Mouse (Mus musculus): ENCODE measurements around the gene Uck2.

The Uck2 gene

DNA sequence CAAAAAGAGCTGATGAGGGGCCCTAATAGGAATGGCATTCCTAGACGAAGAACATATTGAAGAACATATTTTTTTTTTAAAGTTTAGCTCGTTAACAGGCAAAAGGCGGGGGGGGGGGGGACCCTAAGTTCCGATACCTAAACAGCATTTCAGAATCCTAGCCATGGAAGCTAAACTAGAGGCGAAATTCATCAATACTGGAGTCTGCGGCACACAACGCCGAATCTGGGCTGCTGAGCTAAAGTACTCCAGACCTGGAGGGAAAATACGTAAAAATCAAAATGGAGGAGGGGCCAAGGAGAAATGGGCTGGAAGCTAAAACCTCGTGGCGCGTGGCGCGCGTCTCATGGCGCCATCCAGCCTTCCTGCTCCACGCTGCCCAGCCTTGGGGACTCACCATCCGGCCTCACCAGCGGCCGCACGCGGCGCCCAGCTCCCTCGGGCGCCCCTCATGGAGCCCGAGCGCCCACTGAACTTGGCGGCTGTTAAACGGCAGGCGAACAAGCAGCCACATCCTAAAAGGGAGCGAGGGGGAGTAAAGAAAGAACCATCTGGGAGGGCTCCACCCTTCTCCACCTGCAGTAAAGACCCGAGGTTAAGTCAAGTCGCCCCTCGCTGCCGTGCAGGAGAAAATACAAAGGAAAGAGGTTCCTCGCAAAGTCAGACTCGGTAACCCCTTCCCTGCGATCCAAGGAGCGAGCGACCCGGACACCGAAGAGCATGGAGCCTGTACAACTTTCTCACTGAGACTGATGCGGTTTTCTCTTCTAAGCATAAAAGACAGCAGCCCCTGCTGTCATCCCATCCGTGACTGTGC is 1.5 kb downstream of the Uck2 start:
- DNase-seq (ENCODE audit: low read depth, low spot score), result peak; percentile 79

DNA sequence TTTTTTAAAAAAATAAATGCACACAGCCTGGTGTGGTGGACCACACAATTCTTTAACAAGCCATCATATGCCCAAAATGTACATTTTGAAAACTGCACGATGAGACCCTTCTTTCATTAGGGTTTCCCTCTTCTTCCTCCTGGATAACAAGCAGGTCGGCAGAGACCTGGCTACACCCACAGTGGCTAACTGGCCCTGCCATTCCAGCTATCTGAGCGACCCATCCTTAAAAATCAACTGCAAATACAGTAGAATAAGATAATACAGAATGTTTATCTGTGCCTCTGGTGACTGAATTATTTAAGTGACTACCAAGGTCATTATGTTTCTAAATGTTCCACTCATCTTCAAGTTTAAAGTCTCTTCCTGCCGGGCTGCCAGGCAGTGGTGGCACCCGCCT is 2.4 kb downstream of the Uck2 start:
- DNase-seq (ENCODE audit: low read depth, low spot score), result no peak

DNA sequence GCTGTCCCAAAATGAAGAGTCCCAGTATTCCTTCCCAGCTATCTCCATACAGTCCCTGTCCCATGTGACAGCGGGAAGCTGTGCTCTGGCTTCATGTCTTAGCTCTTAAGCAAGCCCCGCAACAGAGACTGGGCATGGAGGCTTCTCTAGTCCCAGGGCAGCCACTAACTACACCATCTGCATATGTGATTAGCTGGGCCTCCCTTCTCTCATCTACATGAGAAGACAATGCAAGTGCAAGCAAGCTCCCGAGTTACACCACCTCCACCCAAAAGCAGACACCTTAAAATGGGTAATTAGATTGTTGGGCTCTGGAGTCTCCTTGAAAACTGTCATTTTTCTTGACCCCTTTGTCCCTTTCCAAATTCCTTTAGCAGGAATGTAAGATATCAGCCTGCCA is 3.0 kb downstream of the Uck2 start:
- DNase-seq (ENCODE audit: low read depth, low spot score), result no peak

DNA sequence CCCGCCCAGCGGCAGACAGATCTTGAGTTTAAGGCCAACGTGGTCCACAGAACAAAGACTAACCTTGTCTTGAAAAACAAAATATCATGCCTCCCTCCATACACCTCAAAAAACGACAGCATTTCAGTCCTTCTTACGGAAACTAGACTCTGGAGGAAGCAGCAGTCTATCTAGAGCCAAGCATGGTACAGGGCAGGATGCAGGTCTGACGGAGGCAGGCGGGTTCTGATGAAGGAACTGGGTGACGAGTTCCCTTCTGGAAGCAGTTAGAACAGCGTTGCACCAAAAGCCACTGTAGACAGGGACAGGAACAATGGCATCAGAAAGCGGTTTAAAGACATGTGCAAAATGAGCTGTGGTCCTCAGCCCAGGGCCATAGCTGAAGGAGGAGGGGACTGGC is 5.1 kb downstream of the Uck2 start:
- no peak for DNase-seq (ENCODE audit: low read depth, low spot score)

DNA sequence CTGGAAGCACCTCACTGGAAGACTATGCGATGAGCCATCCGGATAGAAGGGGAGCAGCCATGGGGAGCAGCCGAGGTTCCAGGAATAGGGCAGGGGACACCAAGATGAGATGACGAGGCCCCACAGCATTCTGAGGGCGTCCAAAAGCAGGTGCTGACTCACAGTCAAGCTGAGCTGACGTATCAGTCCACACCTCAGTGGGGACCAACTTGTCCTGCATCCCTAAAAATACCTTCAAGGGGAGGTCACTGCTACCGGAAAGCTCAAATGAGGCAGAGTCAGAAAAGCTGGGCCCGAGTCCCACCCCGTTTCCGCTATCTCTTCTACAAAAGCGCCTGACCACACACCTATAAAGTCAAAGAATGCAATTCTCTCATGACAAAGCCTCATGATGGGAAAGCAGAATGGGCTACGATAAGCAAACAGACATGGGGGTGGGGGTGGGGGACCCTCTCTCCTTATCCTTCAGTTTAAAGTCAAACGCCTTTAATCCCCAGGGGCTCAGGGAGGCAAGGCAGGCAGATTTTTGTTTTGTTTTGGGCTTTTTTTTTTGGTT is 5.9 kb downstream of the Uck2 start:
- DNase-seq (ENCODE audit: low read depth, low spot score), result peak; percentile 67

DNA sequence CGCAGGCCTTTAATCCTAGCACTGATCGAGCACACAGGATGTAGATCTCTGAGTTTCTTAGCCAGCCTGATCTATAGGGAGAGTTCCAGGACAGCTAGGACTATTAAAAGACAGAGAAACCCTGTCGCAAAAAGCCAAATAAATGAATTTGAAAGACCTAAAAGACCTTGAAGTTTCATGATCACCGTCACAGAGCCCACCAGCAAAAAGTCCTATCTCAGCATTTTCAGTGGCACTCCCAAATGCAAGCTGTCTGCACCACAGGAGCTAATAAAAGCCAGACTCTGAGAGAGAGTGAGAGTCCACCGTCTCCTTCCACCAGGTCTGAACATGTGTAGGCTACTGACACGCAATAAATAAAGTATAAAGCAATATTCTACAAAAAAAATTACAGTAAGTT is 6.7 kb downstream of the Uck2 start:
- no peak for DNase-seq (ENCODE audit: low read depth, low spot score)

DNA sequence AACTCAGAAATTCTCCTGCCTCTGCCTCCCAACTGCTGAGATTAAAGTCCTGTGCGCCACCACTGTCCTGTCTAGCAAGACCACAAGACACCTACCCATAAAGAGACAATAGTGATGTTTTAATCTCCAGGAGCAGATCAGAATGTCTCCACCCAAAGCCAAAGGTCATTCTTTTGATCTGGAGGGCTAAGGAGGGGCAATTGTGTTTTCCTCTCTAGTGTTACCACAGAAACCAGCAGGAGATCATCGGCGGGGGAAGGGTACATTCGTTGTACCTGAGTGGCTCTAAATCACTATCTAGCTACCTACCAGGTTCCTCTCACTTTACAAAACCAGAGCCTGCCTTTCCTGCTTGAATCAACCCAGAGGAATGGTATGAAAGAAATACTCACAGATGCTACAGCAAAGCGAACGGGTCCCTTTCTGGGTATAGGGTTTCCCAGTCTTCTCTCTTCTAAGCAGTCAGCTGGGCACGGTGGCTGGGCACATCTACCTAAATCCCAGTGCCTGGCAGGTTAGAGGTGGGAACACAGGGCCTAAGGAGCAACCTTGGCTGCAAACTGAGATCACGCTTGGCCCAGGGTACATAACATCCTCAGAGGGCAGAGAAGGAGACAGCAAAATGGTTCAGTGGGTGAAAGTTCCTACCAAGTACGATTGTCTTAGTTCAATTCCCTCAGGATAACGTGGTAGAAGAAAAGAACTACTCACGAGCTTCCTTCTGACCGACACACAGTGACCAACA is 10.3 kb downstream of the Uck2 start:
- no peak for DNase-seq (ENCODE audit: low read depth, low spot score)

DNA sequence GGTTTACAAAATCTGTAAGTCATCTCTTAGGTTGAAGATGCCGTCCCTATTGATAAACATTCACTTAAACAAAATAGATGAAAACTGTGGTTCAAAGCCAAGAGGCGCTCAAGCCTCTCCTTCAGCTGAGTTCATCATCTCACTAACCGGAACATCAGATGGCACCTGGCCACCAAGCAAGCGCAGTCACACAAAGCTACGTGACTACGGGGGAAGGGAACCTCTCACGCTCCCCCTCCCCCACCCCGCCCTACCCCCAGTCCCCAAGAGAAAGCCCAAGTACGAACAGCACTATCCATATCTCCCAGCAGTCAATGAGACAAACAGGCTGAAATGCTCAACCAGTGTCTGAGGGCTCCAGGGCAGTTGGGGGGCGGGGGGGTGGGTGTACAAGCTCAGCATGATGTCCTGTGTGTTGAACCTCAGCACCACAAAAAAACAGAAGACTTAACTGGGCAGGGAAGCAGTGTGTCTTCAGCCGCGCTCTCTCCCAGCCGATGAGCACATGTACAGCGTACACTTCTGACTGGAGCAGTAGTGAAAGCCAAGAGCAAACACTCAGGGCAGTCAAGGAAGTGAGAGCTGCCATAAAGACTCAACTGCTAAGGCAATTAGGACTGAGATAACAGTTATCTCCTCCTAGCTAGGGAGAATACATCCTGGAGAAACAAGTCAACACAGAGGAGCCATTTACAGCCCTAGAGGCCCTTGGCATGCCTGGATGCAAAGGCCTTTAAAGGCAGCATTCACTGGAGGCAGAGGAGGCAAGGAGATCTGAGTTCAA is 11.5 kb downstream of the Uck2 start:
- DNase-seq (ENCODE audit: low read depth, low spot score), result no peak

DNA sequence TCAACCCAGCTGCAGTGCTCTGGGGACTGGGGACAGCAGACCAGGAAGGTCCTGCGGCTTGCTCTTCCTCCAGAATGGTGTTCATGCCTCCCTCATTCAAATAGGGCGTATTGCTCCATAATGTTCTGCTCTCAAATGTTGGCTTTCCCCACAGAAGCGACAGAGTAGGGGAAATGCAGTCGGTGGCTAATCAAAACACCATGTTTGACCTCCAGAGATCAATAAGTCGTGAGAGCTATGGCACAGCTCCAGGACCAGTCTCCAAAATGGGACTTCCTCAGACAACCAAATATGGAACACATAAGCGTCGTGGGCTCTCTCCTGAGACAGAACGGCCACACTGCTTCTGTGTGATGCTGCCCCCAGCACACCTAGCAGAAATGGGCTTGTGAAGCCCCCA is 13.3 kb downstream of the Uck2 start:
- DNase-seq (ENCODE audit: low read depth, low spot score), result no peak

DNA sequence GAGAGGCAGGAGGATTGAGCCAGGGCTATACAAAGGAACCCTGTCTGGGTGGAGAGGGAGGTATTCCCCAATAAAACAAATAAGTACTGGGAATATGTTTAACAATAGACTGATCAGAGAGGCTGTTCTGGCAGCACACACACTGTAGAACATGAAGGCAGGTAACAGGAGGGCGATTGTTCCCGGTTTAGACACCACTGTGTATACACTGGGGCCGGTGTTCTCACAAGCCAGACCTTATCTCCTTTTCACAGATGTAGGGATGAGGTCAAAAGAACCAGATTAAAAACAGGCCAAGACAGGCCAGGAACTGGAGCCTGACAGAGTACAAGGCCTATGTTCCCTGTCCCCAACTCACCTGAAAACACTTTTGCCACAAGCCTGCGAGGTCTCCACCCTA is 13.8 kb downstream of the Uck2 start:
- DNase-seq (ENCODE audit: low read depth, low spot score), result no peak

DNA sequence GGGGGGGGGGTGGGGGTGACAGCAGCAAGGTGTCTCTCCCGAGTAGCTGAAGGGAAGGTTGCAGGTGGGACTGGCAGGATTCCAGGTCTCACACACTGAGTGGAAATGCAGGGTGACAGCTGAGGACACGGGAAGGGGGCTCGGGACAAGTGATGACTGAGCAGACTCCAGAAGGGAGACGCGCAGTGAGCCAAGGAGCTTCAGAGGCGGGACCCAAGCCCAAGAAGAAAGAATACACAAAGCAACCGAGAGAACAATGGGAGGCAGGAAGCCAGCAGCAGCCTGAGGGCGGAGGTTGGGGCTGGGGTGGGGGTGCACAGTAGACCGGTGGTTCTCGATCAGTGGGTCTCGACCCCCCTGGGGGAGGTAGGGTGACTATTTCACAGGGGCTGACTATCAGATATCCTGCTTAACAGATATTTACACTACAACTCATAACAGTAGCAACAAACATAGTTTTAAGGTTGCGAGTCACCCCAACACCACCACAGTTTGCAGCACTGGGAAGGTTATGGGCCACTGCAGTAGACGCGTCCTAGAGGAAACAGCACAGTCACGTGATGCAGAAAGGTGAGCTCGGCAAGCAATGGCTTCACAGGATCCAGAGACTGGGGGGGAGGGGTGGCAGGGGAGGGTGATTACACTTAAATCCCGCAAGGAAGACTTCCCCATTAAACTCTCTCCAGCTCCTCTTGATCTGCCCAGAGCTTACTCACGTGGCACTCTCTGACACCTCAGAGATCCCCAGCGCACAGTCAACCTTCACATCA is 14.6 kb downstream of the Uck2 start:
- DNase-seq (ENCODE audit: low read depth, low spot score), result no peak

DNA sequence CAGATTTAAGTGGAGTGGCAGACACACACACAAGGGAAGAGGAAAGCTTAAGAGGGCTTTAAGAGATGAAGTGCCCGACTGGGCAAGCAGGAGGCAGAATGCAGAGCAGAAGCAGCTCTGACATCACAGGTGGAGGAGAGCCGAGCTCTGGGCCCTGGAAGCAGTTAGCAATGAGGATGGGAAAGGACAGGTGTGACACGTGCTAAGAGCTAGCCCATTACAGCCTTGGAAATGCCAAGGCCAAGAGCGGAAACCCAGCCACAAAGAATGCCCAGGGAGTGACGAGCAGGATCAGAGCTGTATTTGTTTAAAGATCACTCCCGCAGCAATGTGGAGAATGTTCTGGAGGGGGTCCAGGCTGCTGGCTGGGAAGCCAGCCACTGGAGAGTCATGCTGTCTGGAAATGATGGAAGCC is 15.3 kb downstream of the Uck2 start:
- peak; percentile 88 for DNase-seq (ENCODE audit: low read depth, low spot score)

DNA sequence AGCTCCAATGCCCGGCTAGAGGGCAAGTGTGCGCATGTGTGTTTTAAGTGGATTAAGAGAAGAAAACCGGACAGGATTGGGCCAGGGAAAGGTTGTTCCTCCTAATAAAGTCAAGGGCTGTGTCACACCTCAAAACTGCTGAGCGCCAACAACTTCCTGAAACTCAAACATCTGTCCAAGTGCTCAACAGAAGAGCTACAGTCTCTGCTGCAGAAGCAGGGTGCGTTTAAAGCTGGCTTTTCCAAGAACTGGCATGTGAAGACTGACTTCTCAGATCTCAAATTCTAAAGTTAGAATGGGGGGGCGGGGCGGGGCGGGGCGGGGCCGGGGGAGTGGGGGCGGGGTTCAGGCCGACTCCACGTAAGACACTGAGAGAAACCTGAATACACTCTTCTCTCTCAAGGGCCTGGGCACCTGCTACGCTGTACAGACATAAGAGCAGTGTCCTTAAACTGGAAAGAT is 15.7 kb downstream of the Uck2 start:
- no peak for DNase-seq (ENCODE audit: low read depth, low spot score)

DNA sequence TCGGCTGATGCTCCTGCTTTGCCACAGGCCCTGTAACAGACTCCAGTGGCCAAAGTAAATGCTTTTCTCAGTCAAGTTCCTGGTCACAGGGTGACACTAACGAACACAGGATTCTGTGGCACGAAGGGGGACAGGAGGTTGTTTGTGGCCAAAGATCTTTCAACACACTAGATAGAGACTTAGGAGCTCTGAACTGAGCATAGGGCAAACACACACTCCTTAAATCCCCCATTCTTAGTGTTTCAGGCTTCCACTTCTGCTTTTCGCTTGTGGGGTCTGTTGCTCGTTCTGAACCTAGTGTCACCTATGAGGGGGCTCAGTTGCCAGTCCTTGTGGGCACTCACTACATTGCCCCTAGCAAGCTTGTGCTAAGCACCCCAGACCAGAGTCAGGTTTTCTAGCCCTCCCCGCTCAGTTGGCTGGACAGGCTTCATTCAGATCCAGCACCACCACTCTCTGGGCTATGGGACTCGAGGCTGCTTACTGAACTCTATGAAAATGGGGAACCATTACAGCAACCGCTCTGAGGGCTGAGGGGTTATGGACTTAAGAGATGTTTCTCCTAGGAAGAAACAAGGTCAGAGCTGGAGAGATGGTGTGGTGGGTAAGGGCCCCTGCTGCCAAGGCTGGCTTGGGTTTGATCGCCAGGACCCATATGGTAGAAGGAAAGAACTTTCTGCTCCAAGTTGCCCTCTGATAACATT is 16.6 kb downstream of the Uck2 start:
- no peak for DNase-seq (ENCODE audit: low read depth, low spot score)

DNA sequence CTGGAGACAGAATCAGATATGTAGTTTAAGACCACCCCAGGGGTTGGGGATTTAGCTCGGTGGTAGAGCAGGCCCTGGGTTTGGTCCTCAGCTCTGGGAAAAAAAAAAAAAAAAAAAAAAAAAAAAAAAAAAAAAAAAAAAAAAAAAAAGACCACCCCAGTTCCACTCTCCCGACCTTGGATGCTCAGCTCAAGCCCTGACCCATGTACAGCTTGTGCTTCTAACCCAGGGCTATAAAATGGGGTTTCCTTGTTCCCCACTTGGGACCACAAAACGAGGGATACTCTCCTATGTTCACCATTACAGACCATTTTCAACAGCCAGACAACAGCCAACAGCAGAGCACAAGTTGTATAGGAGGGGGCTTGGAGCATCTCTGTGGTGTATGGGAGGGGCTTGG is 18.4 kb downstream of the Uck2 start:
- DNase-seq (ENCODE audit: low read depth, low spot score), result no peak

DNA sequence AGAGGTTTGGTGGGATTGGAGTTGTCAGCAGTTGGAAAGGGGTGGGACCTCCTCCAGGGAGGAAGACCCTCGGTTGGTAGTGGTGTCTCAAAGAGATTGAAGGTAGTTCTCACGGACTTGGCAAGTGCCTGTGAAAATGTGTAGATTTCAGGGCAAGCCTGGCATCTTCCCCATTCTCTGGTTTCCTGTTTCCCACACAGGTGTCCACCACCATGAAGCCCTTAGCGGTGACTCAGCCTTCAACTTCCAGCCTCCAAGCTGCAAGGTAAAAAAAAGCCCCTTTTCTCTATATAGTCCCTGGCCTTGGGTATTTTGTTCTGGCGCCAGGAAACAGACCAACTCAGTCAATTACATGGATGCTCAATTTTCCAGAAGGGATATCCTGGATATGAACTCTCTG is 19.8 kb downstream of the Uck2 start:
- peak; percentile 68 for DNase-seq (ENCODE audit: low read depth, low spot score)

DNA sequence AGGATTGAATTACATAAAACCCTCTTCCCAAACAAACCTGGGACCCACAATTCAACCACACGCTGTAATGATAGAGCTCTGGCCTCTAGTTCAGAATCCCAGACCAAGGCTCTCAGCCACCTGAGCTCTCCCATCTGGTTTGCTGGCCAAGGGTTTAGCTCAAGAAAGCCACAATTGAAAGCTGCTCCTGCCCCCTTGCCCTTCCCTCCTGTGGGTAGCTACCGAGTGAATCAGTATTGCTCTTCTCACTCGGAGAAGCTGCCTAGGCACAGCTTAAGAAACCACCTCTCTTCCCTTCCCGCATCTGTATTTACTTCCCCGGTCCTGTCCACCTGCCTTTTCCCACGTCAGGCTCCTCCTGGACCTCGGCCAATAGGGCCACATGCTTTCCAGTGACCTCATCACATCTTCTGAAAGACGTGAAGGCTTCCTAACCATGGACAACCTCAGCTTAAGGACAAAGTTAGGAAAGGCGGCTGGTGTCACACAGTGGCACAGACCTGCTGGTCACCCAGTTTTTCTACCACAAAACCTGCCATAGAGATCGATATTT is 22.6 kb downstream of the Uck2 start:
- DNase-seq (ENCODE audit: low read depth, low spot score), result no peak

DNA sequence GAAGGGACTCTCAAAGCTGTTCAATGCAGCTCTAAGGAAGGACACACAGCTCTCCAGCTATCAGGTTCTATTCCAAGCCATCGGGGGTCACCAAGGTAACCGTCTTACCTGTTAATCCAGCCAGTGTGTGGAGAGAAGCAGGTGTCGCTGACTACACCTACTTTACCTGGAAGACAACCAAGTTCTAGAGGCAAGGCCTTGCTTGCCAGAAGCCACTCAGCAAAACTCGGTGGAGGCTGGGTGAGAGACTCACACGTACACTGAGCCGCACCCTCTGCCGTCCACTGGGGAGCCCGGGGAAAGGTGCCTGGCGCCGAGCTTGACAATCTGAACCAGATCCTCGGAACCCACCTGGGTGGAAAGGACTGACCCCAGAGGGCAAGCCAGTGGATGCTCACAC is 23.4 kb downstream of the Uck2 start:
- no peak for DNase-seq (ENCODE audit: low read depth, low spot score)

DNA sequence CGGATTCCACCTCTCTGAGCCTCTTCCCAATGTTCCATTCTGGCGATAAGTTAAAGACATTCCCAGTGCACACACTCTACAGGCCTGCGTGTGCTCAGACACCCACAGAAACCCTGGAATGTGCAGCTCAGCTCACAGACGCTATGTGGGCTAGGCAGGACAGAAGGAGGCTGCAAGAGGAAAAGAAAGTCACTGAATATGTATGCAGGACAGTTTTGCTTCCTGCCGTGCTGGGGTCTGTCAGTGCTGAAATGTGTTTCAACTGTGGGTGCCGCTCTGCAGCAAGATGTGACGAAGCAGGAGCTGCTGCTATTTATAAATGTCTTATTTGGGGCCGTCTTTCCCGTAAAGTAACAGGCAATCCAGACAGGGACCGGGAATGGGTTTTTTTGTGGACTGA is 25.4 kb downstream of the Uck2 start:
- DNase-seq (ENCODE audit: low read depth, low spot score), result peak; percentile 94

DNA sequence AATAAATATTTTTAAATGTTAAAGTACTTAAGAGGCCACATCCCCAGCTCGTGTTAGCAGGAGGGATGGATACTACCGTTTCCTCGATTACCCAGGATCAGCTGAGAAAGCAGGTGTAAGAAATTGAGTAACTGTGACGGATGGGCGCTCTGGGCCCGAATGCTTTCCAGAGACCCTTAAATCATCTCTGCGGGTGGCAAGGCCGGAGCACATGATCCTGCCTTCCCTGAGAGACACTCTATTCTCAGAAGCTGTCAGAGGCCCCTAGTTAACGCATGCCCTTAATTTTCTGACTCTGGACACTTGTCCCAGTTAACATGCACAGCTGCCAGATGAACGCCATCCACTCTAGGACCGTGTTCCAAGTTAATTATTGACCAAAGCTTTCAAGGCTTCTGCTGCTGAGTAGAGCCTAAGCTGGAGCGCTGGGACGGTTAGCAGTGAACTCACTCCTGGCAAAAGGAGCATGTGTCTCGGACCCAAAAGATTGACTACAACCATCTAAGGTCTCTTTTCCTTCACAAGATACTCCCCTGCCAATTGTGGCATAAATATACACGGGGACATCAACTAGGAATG is 28.3 kb downstream of the Uck2 start:
- no peak for DNase-seq (ENCODE audit: low read depth, low spot score)
